Mouse (Mus musculus) hindbrain, postnatal 0 days (tissue): ENCODE data around the gene Hs3st6. TPM values are rescaled to one million over a fixed set of nuclear protein-coding genes. Genes with fewer than 3 reads are reported as not detected.

ENCODE experiments used
- ATAC-seq: fragments of 200-750 bp; cut with Nextera tagmentation; 2 replicates; pipeline ENCODE4 v1.8.0; 2017; ENCODE audit warnings: mild to moderate bottlenecking, moderate TSS enrichment, moderate library complexity
- DNase-seq: peaks from one replicate; pipeline ENCODE4 v3.0.0-alpha.2; 2015; ENCODE audit warnings: low spot score
- H3K27ac ChIP-seq: fragments of 300-500 bp; sonication (generic); 2 replicates; pipeline ENCODE4 v1.5.1; 2014; ENCODE audit warnings: mild to moderate bottlenecking
- H3K27me3 ChIP-seq: fragments of 300-500 bp; sonication (generic); 2 replicates; pipeline ENCODE4 v1.6.1; 2014; ENCODE audit warnings: low read length, mixed read lengths; ENCODE audit not compliant: insufficient read depth
- H3K36me3 ChIP-seq: fragments of 300-500 bp; sonication (generic); 2 replicates; pipeline ENCODE4 v1.6.1; 2014; ENCODE audit warnings: low read length, mixed read lengths; ENCODE audit not compliant: insufficient read depth
- H3K4me1 ChIP-seq: fragments of 300-500 bp; sonication (generic); 2 replicates; pipeline ENCODE4 v1.6.1; 2014; ENCODE audit warnings: antibody characterized with exemption, low read length, mixed read lengths; ENCODE audit not compliant: insufficient read depth
- H3K4me2 ChIP-seq: fragments of 300-500 bp; sonication (generic); 2 replicates; pipeline ENCODE4 v1.6.1; 2014; ENCODE audit warnings: low read depth, mild to moderate bottlenecking, low read length, moderate library complexity, mixed read lengths
- H3K4me3 ChIP-seq: fragments of 300-500 bp; sonication (generic); 2 replicates; pipeline ENCODE4 v1.5.1; 2014; ENCODE audit warnings: low read length
- H3K9ac ChIP-seq: fragments of 300-500 bp; sonication (generic); replicated peaks from 2 replicates; pipeline ENCODE4 v1.6.1; 2014; ENCODE audit warnings: mild to moderate bottlenecking, low read length, moderate library complexity, mixed read lengths
- H3K9me3 ChIP-seq: fragments of 300-500 bp; sonication (generic); 2 replicates; pipeline ENCODE4 v1.6.1; 2016; ENCODE audit warnings: low read length, mixed read lengths
- CTCF ChIP-seq: IDR thresholded peaks from 2 replicates; pipeline ENCODE4 v1.5.1; 2016; ENCODE audit warnings: antibody characterized with exemption, control low read depth, low read depth
- WGBS: fragments of 180-500 bp; shearing (Covaris S2); extraction: QIAGEN DNeasy Blood & Tissue Kit; methylation state at CpG from one replicate; pipeline ENCODE4 v1.1.7; 2014; 5-methylcytosine and 5-hydroxymethylcytosine counted together
- polyA plus RNA-seq: library from polyadenylated mRNA; unstranded; fragments of >200 nt; fragmentation: Nextera tagmentation; extraction: Ambion mirVana; gene quantifications from 2 replicates; pipeline ENCODE4 v1.2.1, GENCODE M21; 2015
- total RNA-seq: library from RNA; depleted of rRNA; stranded (reverse); fragments of >200 nt; gene quantifications from 2 replicates; pipeline ENCODE4 v1.2.3, GENCODE M21; 2014

Hs3st6 gene
- total and polyA plus RNA-seq, 2 experiments from 2014 or later: 0.43 TPM; not detected in 1

DNA sequence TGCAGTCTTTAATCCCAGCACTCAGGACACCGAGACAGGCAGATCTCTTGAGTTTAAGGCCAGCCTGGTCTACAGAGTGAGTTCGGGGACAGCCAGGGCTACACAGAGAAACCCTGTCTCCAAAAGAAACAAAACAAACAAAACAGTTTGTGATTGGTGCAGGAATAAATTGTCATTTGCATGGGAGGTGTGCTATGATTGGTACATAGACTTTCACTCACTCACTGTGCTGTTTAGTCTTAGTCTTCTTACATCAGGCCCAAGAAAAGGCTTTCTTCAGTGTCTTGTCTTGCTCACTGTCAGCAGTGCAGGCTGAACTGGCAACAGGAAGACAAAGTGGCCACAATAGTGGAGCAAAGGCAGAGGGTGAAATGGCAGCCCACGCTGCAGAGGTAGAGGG is 8.4 kb upstream of the Hs3st6 start:
- Histone ChIP-seq H3K27me3 (no peaks in the 10 kb centered on the region), H3K9me3 (no peaks in the 10 kb centered on the region), H3K4me2 (no peak overlapping the region), H3K4me3 (no peak overlapping the region), H3K9ac (no peak overlapping the region), H3K27ac (no peak overlapping the region), H3K36me3 (no peaks in the 10 kb centered on the region), H3K4me1 (no peaks in the 10 kb centered on the region)
- ATAC-seq: no peak
- DNase-seq: no peak
- WGBS: 70% methylated on average over 3 of the region's 3 CpGs
- no peak for TF ChIP-seq CTCF

DNA sequence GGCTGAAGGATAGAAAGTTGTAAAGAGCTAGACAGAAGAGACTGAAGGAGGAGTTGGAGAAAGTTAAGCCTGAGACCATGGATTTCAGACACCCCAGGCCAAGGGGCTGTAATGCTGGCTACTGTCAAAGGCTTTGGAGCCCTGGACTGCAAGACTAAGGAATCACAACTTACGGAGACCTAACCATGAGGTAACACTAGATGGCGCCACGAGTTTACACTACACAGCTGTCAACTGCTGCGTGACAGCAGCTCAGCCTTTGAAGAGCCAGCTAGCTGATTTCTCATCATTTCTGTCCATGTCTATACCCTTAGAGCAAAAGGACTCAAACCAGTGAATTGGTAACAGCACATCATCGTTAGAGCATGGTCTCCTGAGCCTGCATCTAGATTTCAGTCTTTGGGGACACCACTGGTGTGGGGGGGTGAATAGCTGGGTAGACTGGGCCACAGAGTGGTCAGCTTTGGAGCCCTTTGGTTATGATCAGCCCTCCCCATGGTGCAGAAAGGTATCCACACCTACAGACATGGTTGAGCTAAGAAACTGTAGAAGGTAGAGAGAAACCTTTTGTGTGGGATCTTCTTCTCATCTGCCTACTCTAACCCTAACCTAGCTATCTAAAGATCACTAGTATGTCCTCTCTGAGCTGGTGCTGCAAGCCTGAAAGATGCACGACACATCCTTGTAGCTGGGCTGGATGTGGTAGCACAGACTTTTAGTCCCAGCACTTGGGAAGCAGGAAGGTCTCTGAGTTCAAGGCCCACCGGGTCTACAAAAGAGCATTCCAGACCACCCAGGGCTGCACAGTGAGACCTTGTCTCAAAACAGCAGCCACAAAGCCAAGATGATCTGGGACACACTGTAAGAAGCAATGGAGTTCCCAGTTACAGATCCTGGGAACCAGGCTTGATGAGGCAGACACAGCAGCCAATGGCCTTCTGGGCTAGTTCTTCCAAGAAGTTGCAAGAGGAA is 7.0 kb upstream of the Hs3st6 start:
- DNase-seq (peak; percentile 96), ATAC-seq (peak; percentile 86)
- Histone ChIP-seq H3K4me3 (no peak overlapping the region), H3K27ac (no peak overlapping the region), H3K27me3 (peaks cover 11% of the 10 kb centered on the region), H3K9ac (no peak overlapping the region), H3K36me3 (no peaks in the 10 kb centered on the region), H3K4me1 (no peaks in the 10 kb centered on the region), H3K4me2 (no peak overlapping the region), H3K9me3 (no peaks in the 10 kb centered on the region)
- peak; percentile 96 for TF ChIP-seq CTCF
- 20% methylated on average over 7 of the region's 7 CpGs for WGBS

DNA sequence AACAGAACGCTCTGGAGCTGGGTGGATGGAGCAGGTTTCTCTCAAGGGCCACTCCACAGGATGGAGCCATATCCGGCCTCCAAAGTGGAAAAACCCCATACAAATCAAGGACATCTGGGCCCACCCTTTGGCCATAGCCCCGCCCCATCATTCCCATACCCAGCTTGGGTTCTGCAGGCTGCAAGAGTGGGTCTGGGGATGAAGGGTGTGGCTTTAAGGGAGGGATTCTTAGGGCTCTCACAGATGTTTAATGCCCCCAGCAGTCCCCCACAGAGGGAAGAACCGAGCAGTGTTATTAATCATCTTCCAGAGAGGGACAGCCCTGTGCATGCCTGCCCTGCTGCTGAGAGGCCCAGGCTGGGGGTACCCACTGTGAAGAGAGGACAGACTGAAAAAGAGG is 5.8 kb upstream of the Hs3st6 start:
- TF ChIP-seq CTCF: no peak
- no peak overlapping the region for H3K4me2 ChIP-seq
- H3K9ac ChIP-seq: no peak overlapping the region
- ATAC-seq (no peak), DNase-seq (no peak)
- H3K4me1 ChIP-seq: no peaks in the 10 kb centered on the region
- no peak overlapping the region for H3K4me3 ChIP-seq
- H3K36me3 ChIP-seq: no peaks in the 10 kb centered on the region
- H3K9me3 ChIP-seq: no peaks in the 10 kb centered on the region
- peaks cover 21% of the 10 kb centered on the region for H3K27me3 ChIP-seq
- no peak overlapping the region for H3K27ac ChIP-seq
- 49% methylated on average over 4 of the region's 4 CpGs for whole genome bisulfite sequencing

DNA sequence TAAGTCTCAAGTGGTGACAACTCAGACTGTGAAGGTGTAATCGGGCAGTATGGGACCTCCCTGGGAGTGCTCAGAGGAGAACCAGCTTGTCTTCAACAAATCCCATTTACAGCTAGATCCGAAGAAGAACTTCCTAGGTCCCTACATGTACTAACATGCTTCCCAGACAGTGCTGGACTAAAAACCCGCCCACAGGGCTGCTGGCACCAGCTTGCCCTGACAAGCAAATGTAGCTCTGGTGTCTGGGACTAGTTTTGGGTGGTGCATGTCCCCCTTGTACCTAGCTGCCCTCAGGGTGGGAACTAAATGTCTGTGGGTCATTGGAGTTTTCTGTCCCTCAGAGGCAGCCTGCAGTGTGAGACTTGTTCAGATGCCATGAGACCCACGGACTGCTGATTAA is 1.3 kb upstream of the Hs3st6 start:
- 23% methylated on average over 4 of the region's 4 CpGs for WGBS
- DNase-seq (no peak), ATAC-seq (no peak)
- Histone ChIP-seq H3K4me1 (no peaks in the 10 kb centered on the region; the same call in 1 of the 2 replicates), H3K27me3 (peaks cover 57% of the 10 kb centered on the region), H3K9ac (no peak overlapping the region), H3K4me3 (no peak overlapping the region), H3K9me3 (no peaks in the 10 kb centered on the region), H3K4me2 (no peak overlapping the region), H3K27ac (no peak overlapping the region), H3K36me3 (no peaks in the 10 kb centered on the region)
- TF ChIP-seq CTCF: no peak

DNA sequence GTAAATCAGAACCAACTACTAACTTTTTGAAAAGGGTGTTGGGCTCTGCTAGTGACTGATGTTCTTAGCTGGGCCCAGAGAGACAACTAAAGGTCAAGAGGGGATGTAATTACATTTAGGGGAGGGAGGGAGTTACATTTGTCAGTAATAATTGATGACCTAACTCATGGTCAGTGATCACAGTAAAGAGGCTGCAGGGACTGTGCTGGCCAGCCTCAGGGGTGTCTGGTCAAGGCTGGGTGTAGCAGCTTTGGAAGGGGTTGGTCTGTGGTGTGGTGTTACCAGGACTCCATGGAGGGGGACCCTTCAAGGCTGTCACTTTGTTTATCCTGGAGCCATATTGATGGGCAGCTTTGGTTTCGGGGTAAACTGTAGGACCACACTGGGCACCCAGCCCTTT is 4.6 kb downstream of the Hs3st6 start:
- Histone ChIP-seq H3K9me3 (no peaks in the 10 kb centered on the region), H3K27me3 (peaks cover 33% of the 10 kb centered on the region), H3K27ac (no peak overlapping the region), H3K4me3 (no peak overlapping the region), H3K9ac (no peak overlapping the region), H3K36me3 (no peaks in the 10 kb centered on the region), H3K4me2 (no peak overlapping the region), H3K4me1 (no peaks in the 10 kb centered on the region; the same call in 1 of the 2 replicates)
- no peak for TF ChIP-seq CTCF
- WGBS: 89% methylated on average over 1 of the region's 1 CpGs
- ATAC-seq (no peak), DNase-seq (no peak)

DNA sequence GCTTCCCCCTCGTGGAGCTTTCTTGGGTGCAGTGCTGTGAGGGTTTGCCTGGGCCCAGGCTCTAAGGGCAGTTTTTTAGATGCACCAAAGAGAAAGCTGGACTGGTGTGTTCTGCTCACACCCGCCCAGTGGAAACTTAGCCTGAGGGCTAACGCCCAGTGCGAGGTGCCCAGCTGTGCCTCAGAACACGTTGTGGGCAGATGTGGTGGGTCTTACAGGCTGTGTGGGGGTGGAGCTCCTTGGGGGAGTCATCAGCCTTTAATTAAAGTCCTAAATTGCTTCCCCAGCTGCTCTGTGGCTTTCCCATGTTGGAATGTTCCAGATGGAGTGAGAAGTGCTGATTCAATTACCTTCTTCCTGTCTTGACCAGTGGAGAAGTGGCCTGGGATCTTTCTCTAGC is 8.3 kb downstream of the Hs3st6 start:
- Histone ChIP-seq H3K4me1 (no peaks in the 10 kb centered on the region), H3K36me3 (no peaks in the 10 kb centered on the region), H3K4me3 (no peak overlapping the region), H3K27ac (no peak overlapping the region), H3K9ac (no peak overlapping the region), H3K9me3 (no peaks in the 10 kb centered on the region), H3K27me3 (no peaks in the 10 kb centered on the region), H3K4me2 (no peak overlapping the region)
- no peak for TF ChIP-seq CTCF
- DNase-seq (no peak), ATAC-seq (no peak)
- 56% methylated on average over 5 of the region's 5 CpGs for WGBS
